ENCODE assay signal across 16 mouse cellular contexts in genomic region chrX:77980676-77981075, GRCm38 (mm10). TPM values are rescaled to one million over a fixed set of nuclear protein-coding genes. Genes with fewer than 3 reads are reported as not detected.
DNase-seq lines count a peak whose midpoint lies in the region; ATAC-seq and TF ChIP-seq lines count a peak whose summit lies in the region.
"Had no signal": no experiment of that assay in that cellular context is flagged by ENCODE, and none has a peak within 500 bp of the region (broad histone marks: within the 10 kb centered on the region; RNA-seq: fewer than 3 reads in every experiment).

No protein-coding gene starts in this region.

- H3K4me2 ChIP-seq in liver, embryonic 14.5 days (ENCODE audit: low read depth): no peak overlapping the region
- H3K4me2 ChIP-seq in liver, embryonic 12.5 days: no peak overlapping the region
- H3K4me2 ChIP-seq in forebrain, embryonic 16.5 days (ENCODE audit: low read length): no peak overlapping the region
- H3K4me2 ChIP-seq: heart, embryonic 15.5 days; midbrain, embryonic 11.5 days; neural tube, embryonic 13.5 days; stomach, embryonic 15.5 days had no signal

- no peaks in the 10 kb centered on the region for H3K27me3 ChIP-seq in heart, adult 2 months (ENCODE audit: control insufficient read depth, insufficient read depth, low read length)
- H3K27me3 ChIP-seq in liver, embryonic 14.5 days (ENCODE audit: control insufficient read depth, insufficient read depth, low read length): no peaks in the 10 kb centered on the region
- H3K27me3 ChIP-seq in liver, embryonic 12.5 days (replicated peaks): no peaks in the 10 kb centered on the region
- no peaks in the 10 kb centered on the region for H3K27me3 ChIP-seq in MEL (ENCODE audit: control insufficient read depth in 1 of 2, insufficient read depth in 2 of 2, low read length in 2 of 2)
- no peaks in the 10 kb centered on the region for H3K27me3 ChIP-seq in forebrain, embryonic 16.5 days (replicated peaks; ENCODE audit: control insufficient read depth, insufficient read depth, low read length)
- H3K27me3 ChIP-seq: heart, embryonic 15.5 days; neural tube, embryonic 13.5 days; stomach, embryonic 15.5 days had no signal

- no peak for DNase-seq in heart, adult 2 months
- DNase-seq in heart, adult 11 months: no peak
- DNase-seq in liver, embryonic 14.5 days (ENCODE audit: low read depth in 3 of 3, low spot score in 3 of 3): no peak
- DNase-seq in MEL (ENCODE audit: low read depth, low spot score): peak; percentile 20
- DNase-seq in induced T-regulatory cell, adult 2 months (ENCODE audit: low read depth): peak; percentile 9
- no peak for DNase-seq in gastrocnemius, postnatal 25 days
- DNase-seq: gastrocnemius, postnatal 10 days; layer of hippocampus, postnatal 36 days; right cerebral cortex, postnatal 14 days had no signal

- TF ChIP-seq CTCF in heart, adult 2 months (IDR thresholded peaks at IDR 0.05): peak; percentile 63
- peak; percentile 18; the same call in 1 of the 2 replicates for TF ChIP-seq CTCF in liver, embryonic 14.5 days (IDR thresholded peaks at IDR 0.05; ENCODE audit: low read depth)
- peak in 2 of 3 experiments; percentile 28 to 49; a peak in 3 of 6 replicates for TF ChIP-seq CTCF in MEL (IDR thresholded peaks at IDR 0.05 in 2 of 3, conservative IDR thresholded peaks at IDR 0.05 in 1 of 3; ENCODE audit: control insufficient read depth in 1 of 3, insufficient read depth in 1 of 3, low read depth in 2 of 3, low read length in 3 of 3, poor library complexity in 1 of 3, severe bottlenecking in 1 of 3)

- ATAC-seq in liver, embryonic 14.5 days (ENCODE audit: insufficient read depth): no peak
- no peak for ATAC-seq in liver, embryonic 12.5 days
- ATAC-seq in forebrain, embryonic 16.5 days: no peak

- no peaks in the 10 kb centered on the region for H3K79me2 ChIP-seq in heart, adult 2 months (replicated peaks; ENCODE audit: control insufficient read depth, insufficient read depth, low read length)
- no peaks in the 10 kb centered on the region for H3K79me2 ChIP-seq in MEL (ENCODE audit: control insufficient read depth, insufficient read depth, low read length, poor library complexity)

- TF ChIP-seq RAD21 in MEL (IDR thresholded peaks at IDR 0.05; ENCODE audit: low read depth, low read length): peak; percentile 1; the same call in 1 of the 2 replicates

- no peak overlapping the region for H3K4me3 ChIP-seq in heart, adult 2 months
- no peak overlapping the region for H3K4me3 ChIP-seq in liver, embryonic 14.5 days (ENCODE audit: insufficient read depth in 1 of 2, low read depth in 2 of 2, low read length in 2 of 2)
- H3K4me3 ChIP-seq in liver, embryonic 12.5 days: no peak overlapping the region
- no peak overlapping the region for H3K4me3 ChIP-seq in MEL (ENCODE audit: control insufficient read depth in 1 of 2, insufficient read depth in 1 of 2, low read depth in 2 of 2, low read length in 2 of 2)
- H3K4me3 ChIP-seq in forebrain, embryonic 16.5 days (replicated peaks; ENCODE audit: low read length): no peak overlapping the region
- H3K4me3 ChIP-seq: heart, embryonic 15.5 days; neural tube, embryonic 13.5 days; stomach, embryonic 15.5 days had no signal

- intact Hi-C loops in heart, adult 2 months (cut with DNase I): no loop called here

- TF ChIP-seq POLR2A in heart, adult 2 months (IDR thresholded peaks at IDR 0.05; ENCODE audit: insufficient read depth, low read depth, low read length): no peak
- no peak for TF ChIP-seq POLR2A in MEL (IDR thresholded peaks at IDR 0.05; ENCODE audit: control insufficient read depth in 1 of 2, insufficient read depth in 1 of 2, low read depth in 1 of 2, low read length in 2 of 2, poor library complexity in 1 of 2)

- no peak overlapping the region for H3K9ac ChIP-seq in heart, adult 2 months (ENCODE audit: low read depth, low read length)
- no peak overlapping the region for H3K9ac ChIP-seq in liver, embryonic 14.5 days (replicated peaks)
- H3K9ac ChIP-seq in liver, embryonic 12.5 days: no peak overlapping the region
- H3K9ac ChIP-seq in MEL (ENCODE audit: control insufficient read depth, low read depth, low read length, poor library complexity, severe bottlenecking): no peak overlapping the region
- H3K9ac ChIP-seq in forebrain, embryonic 16.5 days (replicated peaks; ENCODE audit: low read depth, low read length): no peak overlapping the region
- H3K9ac ChIP-seq: heart, embryonic 15.5 days; neural tube, embryonic 13.5 days; stomach, embryonic 15.5 days had no signal

- no peaks in the 10 kb centered on the region for H3K4me1 ChIP-seq in heart, adult 2 months (ENCODE audit: control insufficient read depth, insufficient read depth, low read length)
- no peaks in the 10 kb centered on the region for H3K4me1 ChIP-seq in liver, embryonic 14.5 days (replicated peaks; ENCODE audit: control insufficient read depth in 2 of 2, insufficient read depth in 2 of 2, low read length in 1 of 2)
- no peaks in the 10 kb centered on the region for H3K4me1 ChIP-seq in liver, embryonic 12.5 days
- no peaks in the 10 kb centered on the region for H3K4me1 ChIP-seq in MEL (ENCODE audit: control insufficient read depth in 1 of 2, insufficient read depth in 2 of 2, low read length in 2 of 2)
- no peaks in the 10 kb centered on the region for H3K4me1 ChIP-seq in forebrain, embryonic 16.5 days (replicated peaks; ENCODE audit: control insufficient read depth, insufficient read depth, low read length)
- H3K4me1 ChIP-seq: heart, embryonic 15.5 days; neural tube, embryonic 13.5 days; stomach, embryonic 15.5 days had no signal

- no peak overlapping the region for H3K27ac ChIP-seq in heart, adult 2 months
- H3K27ac ChIP-seq in liver, embryonic 14.5 days: no peak overlapping the region
- no peak overlapping the region for H3K27ac ChIP-seq in liver, embryonic 12.5 days
- no peak overlapping the region for H3K27ac ChIP-seq in MEL (ENCODE audit: control insufficient read depth, low read depth, low read length)
- H3K27ac ChIP-seq in forebrain, embryonic 16.5 days (ENCODE audit: low read length): no peak overlapping the region
- H3K27ac ChIP-seq: heart, embryonic 15.5 days; neural tube, embryonic 13.5 days; stomach, embryonic 15.5 days had no signal

- H3K36me3 ChIP-seq in heart, adult 2 months (ENCODE audit: control insufficient read depth, insufficient read depth, low read length): no peaks in the 10 kb centered on the region
- H3K36me3 ChIP-seq in liver, embryonic 14.5 days (replicated peaks; ENCODE audit: control insufficient read depth, insufficient read depth, low read depth): no peaks in the 10 kb centered on the region
- H3K36me3 ChIP-seq in liver, embryonic 12.5 days: no peaks in the 10 kb centered on the region
- no peaks in the 10 kb centered on the region for H3K36me3 ChIP-seq in MEL (ENCODE audit: control insufficient read depth in 1 of 2, insufficient read depth in 2 of 2, low read length in 2 of 2)
- H3K36me3 ChIP-seq in forebrain, embryonic 16.5 days (ENCODE audit: control insufficient read depth, insufficient read depth): no peaks in the 10 kb centered on the region
- H3K36me3 ChIP-seq: heart, embryonic 15.5 days; neural tube, embryonic 13.5 days; stomach, embryonic 15.5 days had no signal

- H3K9me3 ChIP-seq in liver, embryonic 14.5 days (ENCODE audit: control insufficient read depth, low read length): no peaks in the 10 kb centered on the region
- no peaks in the 10 kb centered on the region for H3K9me3 ChIP-seq in liver, embryonic 12.5 days (replicated peaks)
- H3K9me3 ChIP-seq in MEL (replicated peaks; ENCODE audit: insufficient read depth, low read length): no peaks in the 10 kb centered on the region
- H3K9me3 ChIP-seq in forebrain, embryonic 16.5 days (ENCODE audit: control insufficient read depth, low read length): no peaks in the 10 kb centered on the region
- H3K9me3 ChIP-seq: heart, embryonic 15.5 days; neural tube, embryonic 13.5 days; stomach, embryonic 15.5 days had no signal

- TF ChIP-seq EP300 in heart, adult 2 months (IDR thresholded peaks at IDR 0.05; ENCODE audit: insufficient read depth, low read depth, low read length): no peak
- no peak for TF ChIP-seq EP300 in liver, embryonic 14.5 days (IDR thresholded peaks at IDR 0.05; ENCODE audit: low read depth)
- no peak for TF ChIP-seq EP300 in MEL (IDR thresholded peaks at IDR 0.05; ENCODE audit: low read depth in 1 of 2, low read length in 2 of 2)

TF ChIP-seq in MEL, 35 proteins besides CTCF, POLR2A, EP300 and RAD21:
- TF ChIP-seq SMC3 (IDR thresholded peaks at IDR 0.05; ENCODE audit: low read depth, low read length) (0 out of 2 replicates have a peak, but pooled peaks have one; percentile 12), ZC3H11A (IDR thresholded peaks at IDR 0.05; ENCODE audit: low read depth, low read length) (no peak)

RNA-seq across cellular contexts. Expression of gene 5430402E10Rik, which starts 55.8 kb away (rescaled TPM):
- not detected for total RNA-seq in heart, adult 2 months (2021)
- polyA plus RNA-seq in heart, adult 2 months (2012; rRNA removed): not detected in 2 replicates
- not detected in 2 replicates for polyA plus RNA-seq in liver, embryonic 14.5 days (2012; rRNA removed)
- not detected in 2 replicates for polyA plus RNA-seq in liver, embryonic 14.5 days (2014; fragmentation: Nextera tagmentation; extraction: Ambion mirVana)
- polyA plus RNA-seq in liver, embryonic 12.5 days (2016; fragmentation: Nextera tagmentation; extraction: Ambion mirVana): not detected in 2 replicates
- total RNA-seq in MEL (2012; rRNA removed): not detected in 2 replicates
- not detected for polyA plus RNA-seq in MEL (2012; ENCODE audit: insufficient read depth in 1 of 2, insufficient read length in 2 of 2, low read depth in 1 of 2, low replicate concordance in 2 of 2, missing spikeins in 1 of 2)
- not detected for total RNA-seq in gastrocnemius, postnatal 25 days (2021)
- not detected in 2 replicates for polyA plus RNA-seq in forebrain, embryonic 16.5 days (2015; fragmentation: Nextera tagmentation; extraction: Ambion mirVana)
- total RNA-seq: gastrocnemius, postnatal 10 days; layer of hippocampus, postnatal 36 days had no signal
- polyA plus RNA-seq: heart, embryonic 15.5 days; intestine, embryonic 14.5 days; midbrain, embryonic 11.5 days; neural tube, embryonic 13.5 days; stomach, embryonic 15.5 days had no signal

Comparison
In these comparisons a context has a peak if more than half of its experiments do, and no peak if none do; other contexts are left out.
1. DNase-seq: peak in MEL (single experiment) and induced T-regulatory cell, adult 2 months (single experiment); none in heart, adult 2 months (0 of 2), heart, adult 11 months (single experiment), liver, embryonic 14.5 days (0 of 3) and gastrocnemius, postnatal 25 days (single experiment).
2. Peak in every context shown above with its lines, with median percentiles within 50 percentile points of each other: CTCF ChIP-seq.